Mouse (Mus musculus) spleen, adult 2 months (tissue): ENCODE results near the gene Scgb1a1. TPM values are rescaled to one million over a fixed set of nuclear protein-coding genes. Genes with fewer than 3 reads are reported as not detected.
"Not testable (repeated sequence)": the region's sequence is repeated elsewhere in the genome, so short reads cannot be mapped to it uniquely, and the experiment has no call there.

ENCODE experiments used
- DNase-seq, 2 experiments: peaks; one replicate each; pipeline versions ENCODE4 v3.0.0 to v3.0.0-alpha.2; 2012 to 2021; ENCODE audit warnings: low spot score in 2 of 2, low read depth in 1 of 2
- H3K27ac ChIP-seq: fragments of 200-500 bp; 2 replicates; pipeline ENCODE4 v1.5.1; 2012; ENCODE audit warnings: low read length, inconsistent platforms; ENCODE audit not compliant: insufficient read depth
- H3K27me3 ChIP-seq: fragments of 200-500 bp; 2 replicates; pipeline ENCODE4 v1.6.1; 2012; ENCODE audit warnings: mild to moderate bottlenecking, moderate library complexity, low read length, inconsistent platforms; ENCODE audit not compliant: control insufficient read depth, insufficient read depth
- H3K36me3 ChIP-seq: fragments of 200-500 bp; 2 replicates; pipeline ENCODE4 v1.6.1; 2012; ENCODE audit warnings: mild to moderate bottlenecking, low read length, inconsistent platforms; ENCODE audit not compliant: control insufficient read depth, insufficient read depth
- H3K4me1 ChIP-seq: fragments of 200-500 bp; 2 replicates; pipeline ENCODE4 v1.6.1; 2011; ENCODE audit warnings: inconsistent platforms; ENCODE audit not compliant: control insufficient read depth, insufficient read depth, insufficient read length
- H3K4me3 ChIP-seq: fragments of 200-500 bp; 2 replicates; pipeline ENCODE4 v1.5.1; 2011; ENCODE audit warnings: mild to moderate bottlenecking, inconsistent platforms; ENCODE audit not compliant: insufficient read depth, insufficient read length; ENCODE audit errors: extremely low read depth
- CTCF ChIP-seq: fragments of 200-500 bp; IDR thresholded peaks from 2 replicates; pipeline ENCODE4 v1.5.1; 2011; ENCODE audit warnings: mild to moderate bottlenecking, inconsistent platforms; ENCODE audit not compliant: insufficient read depth, insufficient read length, insufficient replicate concordance; ENCODE audit errors: extremely low read depth
- POLR2A ChIP-seq: fragments of 200-500 bp; IDR thresholded peaks from 2 replicates; pipeline ENCODE4 v1.6.1; 2011; ENCODE audit warnings: low read depth, low read length, inconsistent platforms
- WGBS: fragments of 180-500 bp; shearing (Covaris S2); methylation state at CpG from one replicate; pipeline ENCODE4 v1.1.7; 2018; 5-methylcytosine and 5-hydroxymethylcytosine counted together
- polyA plus RNA-seq: library from polyadenylated mRNA; depleted of rRNA; stranded (reverse); fragments of >200 nt; gene quantifications from 2 replicates; pipeline ENCODE4 v1.2.3, GENCODE M21; 2012

Gene Scgb1a1
- polyA plus RNA-seq, 1 experiment = 0.91 TPM

DNA sequence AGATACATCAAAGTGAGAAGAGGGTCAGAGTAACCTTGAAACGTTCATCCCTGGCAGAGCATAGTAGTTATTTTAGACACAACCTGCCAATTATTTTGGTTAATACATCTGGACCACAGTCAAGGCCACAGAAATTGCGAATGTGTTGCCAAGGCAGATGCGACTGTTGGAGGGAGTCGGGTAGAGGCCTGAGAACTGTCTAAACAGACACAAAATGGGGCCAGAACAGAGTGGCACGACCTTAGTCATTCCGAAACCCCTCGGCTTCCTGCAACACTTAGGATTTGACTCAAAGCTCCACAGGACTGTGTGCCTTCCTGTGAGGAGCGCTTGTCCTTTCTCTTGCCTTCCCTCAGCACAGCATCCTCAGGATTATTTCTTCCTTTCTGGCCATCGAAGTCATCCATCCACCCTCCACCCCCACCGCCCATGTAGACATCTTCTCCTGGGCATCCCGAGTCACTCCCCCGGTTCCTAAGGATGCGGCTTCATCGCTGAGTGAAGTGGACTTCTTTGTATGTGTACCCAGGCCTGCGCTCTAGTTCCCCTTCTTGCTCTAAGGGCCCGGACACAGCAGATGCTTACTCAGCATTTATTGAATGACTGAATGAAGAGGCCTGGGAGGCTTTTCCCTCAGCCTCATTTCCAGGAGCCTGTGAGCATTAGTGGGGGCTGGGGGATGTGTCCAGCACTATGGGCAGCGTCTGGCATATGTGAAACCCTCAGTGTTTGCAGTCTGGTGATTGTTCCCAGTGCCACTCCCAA is 12.7 kb upstream of the Scgb1a1 start:
- Histone ChIP-seq H3K4me3 (no peak overlapping the region), H3K27ac (no peak overlapping the region), H3K4me1 (peaks cover 12% of the 10 kb centered on the region; the same call in 1 of the 2 replicates), H3K36me3 (no peaks in the 10 kb centered on the region), H3K27me3 (no peaks in the 10 kb centered on the region)
- 77% methylated on average over 17 of the region's 17 CpGs for WGBS
- TF ChIP-seq POLR2A (no peak), CTCF (no peak)
- DNase-seq = no peak

DNA sequence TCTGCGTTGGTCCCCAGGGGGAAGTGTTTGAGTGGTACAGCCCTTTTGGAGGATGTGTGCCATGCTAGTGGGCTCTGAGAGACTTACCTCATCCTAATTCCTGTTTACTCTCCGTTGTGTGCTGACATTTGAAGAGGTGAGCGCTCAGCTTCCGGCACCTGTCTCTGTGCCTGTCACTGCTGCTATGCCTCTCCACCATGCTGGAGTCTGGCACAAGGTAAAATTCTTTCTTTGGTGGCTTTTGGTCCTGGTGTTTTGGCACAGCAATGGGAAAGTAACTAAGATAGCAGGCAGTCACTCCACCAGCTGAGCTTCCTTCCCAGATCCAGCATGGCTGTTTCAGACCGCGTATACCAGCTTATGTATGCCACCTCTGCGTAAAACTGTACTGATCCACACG is 12.0 kb upstream of the Scgb1a1 start:
- no peak overlapping the region for H3K4me3 ChIP-seq
- no peaks in the 10 kb centered on the region for H3K36me3 ChIP-seq
- TF ChIP-seq CTCF = no peak
- TF ChIP-seq POLR2A = no peak
- peaks cover 7% of the 10 kb centered on the region; the same call in 1 of the 2 replicates for H3K4me1 ChIP-seq
- 93% methylated on average over 8 of the region's 8 CpGs for WGBS
- no peak overlapping the region for H3K27ac ChIP-seq
- no peak for DNase-seq
- H3K27me3 ChIP-seq = no peaks in the 10 kb centered on the region

DNA sequence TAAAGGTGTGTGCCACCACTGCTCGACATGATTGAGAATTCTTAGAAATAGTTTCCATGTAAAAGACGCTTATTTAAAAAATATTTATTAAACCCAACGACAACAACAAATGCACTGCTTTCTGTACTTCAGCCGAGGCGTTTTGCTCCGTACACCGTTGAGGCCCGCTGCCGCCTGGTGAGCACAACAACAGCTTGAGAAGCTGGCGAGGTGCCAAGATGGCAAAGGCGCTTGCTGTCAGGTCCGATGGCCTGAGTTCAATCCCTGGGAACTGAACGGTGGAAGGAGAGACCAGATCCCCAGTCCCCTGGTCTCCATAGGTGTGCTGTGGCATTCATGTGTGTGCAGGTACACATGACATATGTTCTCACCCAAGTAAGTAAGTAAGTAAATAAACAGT is 9.7 kb upstream of the Scgb1a1 start:
- Histone ChIP-seq H3K4me1 (no peaks in the 10 kb centered on the region), H3K27ac (no peak overlapping the region), H3K4me3 (no peak overlapping the region), H3K36me3 (no peaks in the 10 kb centered on the region), H3K27me3 (no peaks in the 10 kb centered on the region)
- no peak for TF ChIP-seq POLR2A
- TF ChIP-seq CTCF = no peak
- no peak for DNase-seq
- WGBS = 87% methylated on average over 13 of the region's 13 CpGs

- Histone ChIP-seq H3K4me1 (no peaks in the 10 kb centered on the region), H3K27ac (no peak overlapping the region)
- WGBS = 87% methylated on average over 5 of the region's 5 CpGs
Observed at GRCm38 (mm10) chr19:9095111-9095510, 7.4 kb upstream of the Scgb1a1 start.

GRCm38 (mm10) chr19:9090709-9091108 is 3.0 kb upstream of the Scgb1a1 start:
- Histone ChIP-seq H3K27me3 (no peaks in the 10 kb centered on the region), H3K4me3 (no peak overlapping the region), H3K4me1 (no peaks in the 10 kb centered on the region), H3K27ac (no peak overlapping the region), H3K36me3 (no peaks in the 10 kb centered on the region)
- WGBS = 75% methylated on average over 2 of the region's 2 CpGs
- TF ChIP-seq CTCF (no peak), POLR2A (no peak)
- no peak for DNase-seq

More at GRCm38 (mm10) chr19:9095111-9095510, 7.4 kb upstream of the Scgb1a1 start:
- Histone ChIP-seq H3K27me3 (no peaks in the 10 kb centered on the region), H3K36me3 (no peaks in the 10 kb centered on the region), H3K4me3 (no peak overlapping the region)
- DNase-seq = no peak
- TF ChIP-seq POLR2A (no peak), CTCF (no peak)

GRCm38 (mm10) chr19:9090191-9090590 is 2.4 kb upstream of the Scgb1a1 start:
- 79% methylated on average over 4 of the region's 4 CpGs for WGBS
- H3K27me3 ChIP-seq = no peaks in the 10 kb centered on the region
- no peaks in the 10 kb centered on the region for H3K36me3 ChIP-seq
- no peak overlapping the region for H3K27ac ChIP-seq
- TF ChIP-seq POLR2A (no peak), CTCF (no peak)
- DNase-seq = no peak
- H3K4me3 ChIP-seq = no peak overlapping the region
- no peaks in the 10 kb centered on the region for H3K4me1 ChIP-seq

DNA sequence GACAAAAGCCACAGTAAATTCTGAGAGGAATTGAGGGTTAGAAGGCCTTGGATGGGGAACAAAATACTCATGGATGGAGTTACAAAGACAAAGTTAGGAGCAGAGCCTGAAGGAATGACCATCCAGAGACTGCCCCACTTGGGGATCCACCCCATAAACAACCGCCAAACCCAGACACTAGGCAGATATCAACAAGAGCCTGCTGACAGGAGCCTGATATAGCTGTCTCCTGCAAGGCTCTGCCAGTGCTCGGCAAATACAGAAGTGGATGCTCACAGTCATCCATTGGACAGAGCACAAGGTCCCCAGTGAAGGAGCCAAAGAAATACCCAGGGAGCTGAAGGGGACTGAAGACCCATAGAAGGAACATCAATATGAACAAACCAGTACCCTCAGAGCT is 3.9 kb downstream of the Scgb1a1 start:
- WGBS = 77% methylated on average over 2 of the region's 2 CpGs

More for the DNA sequence above, 3.9 kb downstream of the Scgb1a1 start:
- not testable (repeated sequence) for H3K27ac ChIP-seq, H3K4me1 ChIP-seq, H3K4me3 ChIP-seq, H3K27me3 ChIP-seq, H3K36me3 ChIP-seq, DNase-seq
